Mouse (Mus musculus) hindbrain, embryonic 13.5 days (tissue): ENCODE data around the gene Prpf6. TPM values are rescaled to one million over a fixed set of nuclear protein-coding genes. Genes with fewer than 3 reads are reported as not detected.

Experiments used
- ATAC-seq: fragments of 200-750 bp; cut with Nextera tagmentation; 2 replicates; pipeline ENCODE4 v1.8.0; 2017; ENCODE audit warnings: moderate TSS enrichment; ENCODE audit not compliant: low FRiP score
- H3K27ac ChIP-seq: fragments of 300-500 bp; sonication (generic); 2 replicates; pipeline ENCODE4 v1.5.1; 2015; ENCODE audit warnings: inconsistent platforms, mild to moderate bottlenecking, moderate library complexity
- H3K27me3 ChIP-seq: fragments of 300-500 bp; sonication (generic); 2 replicates; pipeline ENCODE4 v1.6.1; 2015; ENCODE audit warnings: mild to moderate bottlenecking, inconsistent platforms
- H3K36me3 ChIP-seq: fragments of 300-500 bp; sonication (generic); 2 replicates; pipeline ENCODE4 v1.6.1; 2015; ENCODE audit warnings: mild to moderate bottlenecking, inconsistent platforms
- H3K4me1 ChIP-seq: fragments of 300-500 bp; sonication (generic); replicated peaks from 2 replicates; pipeline ENCODE4 v1.6.1; 2015; ENCODE audit warnings: inconsistent platforms
- H3K4me2 ChIP-seq: fragments of 300-500 bp; sonication (generic); 2 replicates; pipeline ENCODE4 v1.6.1; 2015; ENCODE audit warnings: inconsistent platforms, mild to moderate bottlenecking, moderate library complexity
- H3K4me3 ChIP-seq: fragments of 300-500 bp; sonication (generic); 2 replicates; pipeline ENCODE4 v1.5.1; 2015; ENCODE audit warnings: mild to moderate bottlenecking, inconsistent platforms
- H3K9ac ChIP-seq: fragments of 300-500 bp; sonication (generic); 2 replicates; pipeline ENCODE4 v1.6.1; 2015; ENCODE audit warnings: mild to moderate bottlenecking, inconsistent platforms
- H3K9me3 ChIP-seq: fragments of 300-500 bp; sonication (generic); 2 replicates; pipeline ENCODE4 v1.6.1; 2016; ENCODE audit warnings: inconsistent platforms
- whole genome bisulfite sequencing: fragments of 180-500 bp; shearing (Covaris S2); methylation state at CpG from one replicate; pipeline ENCODE4 v1.1.7; 2015; 5-methylcytosine and 5-hydroxymethylcytosine counted together
- polyA plus RNA-seq: library from polyadenylated mRNA; unstranded; fragments of >200 nt; fragmentation: Nextera tagmentation; extraction: Ambion mirVana; gene quantifications from 2 replicates; pipeline ENCODE4 v1.2.1, GENCODE M21; 2015

The Prpf6 gene
- polyA plus RNA-seq, 1 experiment from 2014 or later = 63.7 TPM

- peak overlapping the region; percentile 88 for H3K9ac ChIP-seq
- H3K4me3 ChIP-seq = peak overlapping the region; percentile 79
- 31% methylated on average over 10 of the region's 10 CpGs for WGBS
- peak overlapping the region; percentile 82 for H3K4me2 ChIP-seq
- no peaks in the 10 kb centered on the region for H3K9me3 ChIP-seq
- H3K27ac ChIP-seq = peak overlapping the region; percentile 90; the same call in 1 of the 2 replicates
- H3K27me3 ChIP-seq = no peaks in the 10 kb centered on the region
- peaks cover 5% of the 10 kb centered on the region; the same call in 1 of the 2 replicates for H3K36me3 ChIP-seq
- no peak for ATAC-seq
- peaks cover 45% of the 10 kb centered on the region for H3K4me1 ChIP-seq
These were observed 10.1 kb downstream of the Prpf6 start for GRCm38 (mm10) chr2:181601751-181602145.

GRCm38 (mm10) chr2:181602367-181602766 lies 10.7 kb downstream of the Prpf6 start:
- H3K36me3 ChIP-seq = 0 out of 2 replicates have a peak, but pooled peaks cover under 1% of the 10 kb centered on the region
- no peak overlapping the region for H3K27ac ChIP-seq
- H3K4me2 ChIP-seq = peak overlapping the region; percentile 82
- WGBS = 88% methylated on average over 4 of the region's 4 CpGs
- no peak for ATAC-seq
- H3K9ac ChIP-seq = no peak overlapping the region
- peak overlapping the region; percentile 79 for H3K4me3 ChIP-seq
- H3K9me3 ChIP-seq = no peaks in the 10 kb centered on the region
- no peaks in the 10 kb centered on the region for H3K27me3 ChIP-seq
- peaks cover 40% of the 10 kb centered on the region for H3K4me1 ChIP-seq

GRCm38 (mm10) chr2:181618761-181619495 lies 27.3 kb downstream of the Prpf6 start:
- no peak overlapping the region for H3K27ac ChIP-seq
- H3K9me3 ChIP-seq = no peaks in the 10 kb centered on the region
- H3K4me1 ChIP-seq = no peaks in the 10 kb centered on the region
- no peaks in the 10 kb centered on the region for H3K27me3 ChIP-seq
- H3K4me2 ChIP-seq = no peak overlapping the region
- H3K4me3 ChIP-seq = no peak overlapping the region
- peaks cover 62% of the 10 kb centered on the region for H3K36me3 ChIP-seq
- no peak for ATAC-seq
- no peak overlapping the region for H3K9ac ChIP-seq
- WGBS = 90% methylated on average over 5 of the region's 5 CpGs

GRCm38 (mm10) chr2:181623401-181623800 lies 31.7 kb downstream of the Prpf6 start:
- Histone ChIP-seq H3K4me2 (no peak overlapping the region), H3K4me3 (no peak overlapping the region), H3K27me3 (no peaks in the 10 kb centered on the region), H3K9ac (no peak overlapping the region), H3K27ac (no peak overlapping the region), H3K9me3 (no peaks in the 10 kb centered on the region), H3K36me3 (peaks cover 49% of the 10 kb centered on the region), H3K4me1 (no peaks in the 10 kb centered on the region)
- no peak for ATAC-seq

- Histone ChIP-seq H3K27me3 (no peaks in the 10 kb centered on the region), H3K9me3 (no peaks in the 10 kb centered on the region), H3K36me3 (peaks cover 42% of the 10 kb centered on the region), H3K27ac (no peak overlapping the region), H3K4me2 (no peak overlapping the region), H3K4me1 (no peaks in the 10 kb centered on the region), H3K9ac (no peak overlapping the region), H3K4me3 (no peak overlapping the region)
- no peak for ATAC-seq
These were observed 36.8 kb downstream of the Prpf6 start for GRCm38 (mm10) chr2:181628471-181628870.

GRCm38 (mm10) chr2:181632624-181633023 lies 41.0 kb downstream of the Prpf6 start:
- Histone ChIP-seq H3K36me3 (peaks cover 73% of the 10 kb centered on the region), H3K4me2 (no peak overlapping the region), H3K27me3 (no peaks in the 10 kb centered on the region), H3K4me3 (no peak overlapping the region), H3K27ac (no peak overlapping the region), H3K9me3 (no peaks in the 10 kb centered on the region), H3K9ac (no peak overlapping the region), H3K4me1 (no peaks in the 10 kb centered on the region)
- 95% methylated on average over 6 of the region's 6 CpGs for WGBS
- ATAC-seq = no peak

- no peak for ATAC-seq
- 98% methylated on average over 3 of the region's 3 CpGs for WGBS
- H3K36me3 ChIP-seq = peaks cover 88% of the 10 kb centered on the region
- no peak overlapping the region for H3K4me3 ChIP-seq
- H3K9ac ChIP-seq = no peak overlapping the region
- no peaks in the 10 kb centered on the region for H3K9me3 ChIP-seq
- H3K4me2 ChIP-seq = no peak overlapping the region
- H3K27me3 ChIP-seq = no peaks in the 10 kb centered on the region
- H3K27ac ChIP-seq = no peak overlapping the region
- no peaks in the 10 kb centered on the region for H3K4me1 ChIP-seq
These were observed 44.2 kb downstream of the Prpf6 start for GRCm38 (mm10) chr2:181635865-181636264.

GRCm38 (mm10) chr2:181644361-181644760 lies 52.7 kb downstream of the Prpf6 start:
- ATAC-seq = no peak
- H3K27ac ChIP-seq = no peak overlapping the region
- WGBS = 99% methylated on average over 2 of the region's 2 CpGs
- no peak overlapping the region for H3K4me2 ChIP-seq
- H3K27me3 ChIP-seq = no peaks in the 10 kb centered on the region
- H3K36me3 ChIP-seq = peaks cover 92% of the 10 kb centered on the region
- no peaks in the 10 kb centered on the region for H3K9me3 ChIP-seq
- no peak overlapping the region for H3K9ac ChIP-seq
- H3K4me1 ChIP-seq = no peaks in the 10 kb centered on the region
- H3K4me3 ChIP-seq = no peak overlapping the region

- 86% methylated on average over 3 of the region's 3 CpGs for WGBS
- H3K4me3 ChIP-seq = no peak overlapping the region
- H3K4me2 ChIP-seq = no peak overlapping the region
- H3K4me1 ChIP-seq = no peaks in the 10 kb centered on the region
- H3K9ac ChIP-seq = no peak overlapping the region
- H3K27ac ChIP-seq = no peak overlapping the region
- H3K9me3 ChIP-seq = no peaks in the 10 kb centered on the region
- H3K27me3 ChIP-seq = no peaks in the 10 kb centered on the region
- peaks cover 93% of the 10 kb centered on the region for H3K36me3 ChIP-seq
- no peak for ATAC-seq
These were observed 54.0 kb downstream of the Prpf6 start for GRCm38 (mm10) chr2:181645666-181646065.

- Histone ChIP-seq H3K4me3 (no peak overlapping the region), H3K9ac (no peak overlapping the region), H3K9me3 (no peaks in the 10 kb centered on the region), H3K36me3 (peaks cover 93% of the 10 kb centered on the region), H3K4me2 (no peak overlapping the region), H3K4me1 (no peaks in the 10 kb centered on the region), H3K27ac (no peak overlapping the region), H3K27me3 (no peaks in the 10 kb centered on the region)
- no peak for ATAC-seq
- WGBS = 91% methylated on average over 6 of the region's 6 CpGs
These were observed 55.2 kb downstream of the Prpf6 start for GRCm38 (mm10) chr2:181646626-181647472.

- Histone ChIP-seq H3K36me3 (peaks cover 95% of the 10 kb centered on the region), H3K27ac (no peak overlapping the region), H3K9me3 (no peaks in the 10 kb centered on the region), H3K4me2 (no peak overlapping the region), H3K4me1 (no peaks in the 10 kb centered on the region), H3K4me3 (no peak overlapping the region), H3K27me3 (no peaks in the 10 kb centered on the region), H3K9ac (no peak overlapping the region)
- WGBS = 89% methylated on average over 10 of the region's 10 CpGs
- no peak for ATAC-seq
These were observed 57.3 kb downstream of the Prpf6 start for GRCm38 (mm10) chr2:181648926-181649325.

- Histone ChIP-seq H3K27me3 (no peaks in the 10 kb centered on the region), H3K27ac (no peak overlapping the region), H3K4me1 (no peaks in the 10 kb centered on the region), H3K4me3 (no peak overlapping the region), H3K9ac (no peak overlapping the region), H3K36me3 (peaks cover 97% of the 10 kb centered on the region), H3K4me2 (no peak overlapping the region), H3K9me3 (no peaks in the 10 kb centered on the region)
- ATAC-seq = no peak
These were observed 61.4 kb downstream of the Prpf6 start for GRCm38 (mm10) chr2:181653065-181653464.
